Mouse (Mus musculus): ENCODE data around the gene Ube2j1.
A peak's percentile ranks its signal among the peaks of the same experiment; 100 is the strongest.
"Not testable (repeated sequence)": the region's sequence is repeated elsewhere in the genome, so short reads cannot be mapped to it uniquely, and the experiment has no call there.

The Ube2j1 gene

DNA sequence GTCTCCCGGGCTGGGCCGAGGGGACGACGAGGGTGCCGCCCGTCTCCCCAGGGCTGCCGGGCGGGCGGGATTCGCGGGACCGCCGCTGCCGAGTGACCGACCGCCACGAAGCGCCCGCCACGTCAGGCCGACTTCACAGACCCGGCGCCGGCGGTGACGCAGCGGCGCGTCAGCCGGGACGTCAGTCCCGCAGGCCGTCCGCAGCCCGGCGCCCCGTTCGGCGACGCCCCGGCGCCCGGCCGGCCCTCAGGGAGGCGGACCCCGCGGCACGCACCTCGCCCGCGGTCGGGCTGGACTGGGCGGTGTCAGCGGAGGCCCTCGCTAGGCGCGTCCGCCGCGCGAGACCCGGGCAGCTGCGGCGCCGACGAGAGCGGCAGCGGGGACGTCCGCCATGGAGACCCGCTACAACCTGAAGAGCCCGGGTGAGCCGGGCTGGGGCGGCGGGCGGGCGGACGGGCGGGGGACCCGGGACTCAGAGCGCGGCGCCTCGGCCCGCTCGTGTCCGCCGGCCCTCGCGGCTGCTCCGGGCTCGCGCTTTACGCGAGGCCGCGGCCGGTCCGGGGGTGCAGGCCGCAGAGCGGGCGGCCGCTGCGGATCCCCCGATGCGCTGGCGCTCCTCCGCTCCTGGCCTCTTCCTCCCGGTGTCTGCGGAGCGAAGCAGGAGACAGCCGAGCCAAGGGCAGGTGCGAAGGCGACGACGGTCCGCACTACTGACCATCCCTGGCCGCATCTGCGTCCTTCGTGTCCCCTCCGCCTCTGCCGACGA lies at the start of gene Ube2j1:
Gene Ube2j1, plus strand, starts transcription at position 222 of the 766 bp plus-strand sequence.
- peak; percentile 88 to 94 for DNase-seq (ENCODE audit: low spot score in 2 of 2)

DNA sequence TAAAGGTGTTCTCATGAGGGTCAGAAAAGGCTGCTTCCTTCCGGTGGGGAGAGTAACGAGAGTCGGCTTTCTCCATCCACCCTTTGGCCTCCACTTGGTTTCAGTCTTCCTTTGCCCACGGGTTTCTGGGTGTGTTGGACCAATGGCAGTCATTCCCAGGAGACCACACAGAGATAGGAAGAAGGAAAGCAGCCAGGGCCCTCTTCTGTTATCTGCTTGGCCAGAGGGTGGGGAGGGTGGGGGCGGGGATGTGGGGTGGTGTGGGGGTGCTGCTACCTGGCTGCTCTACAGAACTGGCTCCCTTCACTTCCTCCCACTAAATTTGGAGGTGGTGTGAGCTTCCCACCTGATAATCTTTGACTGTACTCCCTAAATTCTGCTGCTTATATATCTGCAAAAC lies 49.6 kb upstream of the Ube2j1 start:
- DNase-seq (ENCODE audit: low spot score in 2 of 2) = no peak

DNA sequence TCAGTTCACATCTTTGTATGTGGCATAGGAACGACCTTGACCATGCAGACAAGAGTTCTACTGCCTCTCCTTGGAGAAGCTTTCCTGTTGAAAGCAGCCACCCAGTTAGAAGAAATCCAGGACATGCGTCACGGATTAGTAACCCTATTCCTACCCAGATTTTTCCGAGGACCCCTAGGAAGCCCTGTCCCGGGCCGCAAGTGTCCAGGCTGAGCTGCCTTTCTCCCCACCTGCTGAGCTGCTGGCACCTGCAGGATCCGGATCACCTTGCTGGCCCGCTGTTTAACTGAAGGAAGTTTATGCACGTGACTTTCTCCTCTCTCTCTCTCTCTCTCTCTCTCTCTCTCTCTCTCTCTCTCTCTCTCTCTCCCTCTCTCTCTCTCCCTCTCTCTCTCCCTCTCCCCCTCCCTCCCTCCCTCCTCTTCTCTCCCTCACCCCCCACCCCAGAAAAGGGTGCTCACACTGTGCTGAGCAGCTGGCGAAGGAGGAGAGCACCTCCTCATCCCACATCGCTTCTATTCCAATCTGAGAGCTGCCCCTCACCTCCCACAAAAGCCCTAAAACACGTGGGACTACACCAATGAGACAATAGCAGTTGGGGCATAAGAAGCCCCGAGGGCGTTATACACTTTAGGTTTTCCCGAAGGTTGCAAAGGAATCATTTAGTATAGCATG lies 49.0 kb upstream of the Ube2j1 start:
- no peak for DNase-seq (ENCODE audit: low spot score in 2 of 2)

DNA sequence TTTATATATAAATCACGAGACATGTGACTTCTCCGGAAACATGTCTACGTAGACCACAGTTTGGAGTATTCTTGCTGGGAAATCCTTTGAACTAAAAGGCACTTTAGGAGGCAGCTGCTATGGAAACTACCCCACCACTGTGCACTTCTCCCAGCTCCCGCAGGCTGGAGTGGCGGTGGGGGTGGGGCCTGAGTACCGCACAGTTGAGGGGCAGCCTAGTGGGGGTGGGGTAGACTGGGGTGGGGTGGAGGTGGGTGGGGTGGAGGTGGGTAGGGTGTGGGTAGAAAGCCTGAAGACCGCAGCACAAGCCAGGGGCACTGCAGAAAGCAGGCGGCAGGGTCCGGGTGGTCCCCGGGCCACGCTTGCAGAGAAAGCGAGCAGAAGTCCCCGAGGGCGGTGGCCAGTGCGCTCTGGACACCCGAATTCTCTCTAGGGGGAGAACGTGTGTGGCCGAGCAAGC lies 48.5 kb upstream of the Ube2j1 start, which contains the start of gene Rragd:
Gene Rragd, plus strand, starts transcription at position 322 of the 460 bp plus-strand sequence.
- no peak for DNase-seq (ENCODE audit: low spot score in 2 of 2)

DNA sequence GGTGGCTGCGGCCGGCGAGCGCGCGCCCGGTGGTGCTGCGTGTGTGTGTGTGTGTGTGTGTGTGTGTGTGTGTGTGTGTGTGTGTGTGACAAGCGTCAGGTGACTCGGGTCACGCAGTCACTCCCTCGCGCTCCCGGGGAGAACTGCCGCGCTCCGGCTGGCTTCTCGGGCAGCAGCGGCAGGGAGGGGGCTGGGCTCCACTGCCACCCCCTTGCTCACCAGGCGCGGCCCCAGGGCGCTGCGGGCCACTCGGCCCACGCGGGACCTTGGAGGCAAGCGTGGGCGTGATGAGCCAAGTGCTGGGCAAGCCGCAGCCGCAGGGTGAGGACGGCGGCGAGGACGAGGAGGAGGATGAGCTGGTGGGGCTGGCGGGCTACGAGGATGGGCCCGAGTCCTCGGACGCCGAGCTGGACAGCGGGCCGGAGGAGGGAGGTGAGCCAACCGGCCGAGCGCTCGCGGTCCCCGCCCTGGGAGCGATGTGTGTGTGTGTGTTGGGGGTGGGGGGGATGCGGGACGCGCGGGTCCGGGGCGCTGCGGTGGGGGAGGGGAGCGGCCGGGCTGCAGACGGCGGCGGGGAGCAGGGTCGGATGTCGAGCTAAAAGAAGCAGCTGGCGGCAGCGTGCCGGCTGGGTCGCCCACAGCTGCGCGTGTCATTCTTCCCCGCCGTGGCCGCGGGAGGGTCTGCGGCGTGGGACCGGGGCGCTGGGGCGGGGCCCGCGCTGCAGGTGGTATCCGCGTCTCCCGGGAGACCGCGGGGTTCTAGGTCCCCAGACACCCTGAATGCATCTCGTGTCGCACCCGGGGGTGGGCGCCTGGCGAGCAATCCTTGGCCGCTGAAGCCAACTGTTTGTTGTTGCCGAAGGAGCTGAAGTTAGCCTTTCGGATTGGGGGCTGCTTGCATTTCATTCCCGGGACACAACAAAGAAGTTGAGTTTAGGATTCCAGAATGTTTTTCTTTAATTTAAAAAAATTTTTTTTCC lies 47.8 kb upstream of the Ube2j1 start:
- DNase-seq (ENCODE audit: low spot score in 2 of 2) = peak; percentile 42 to 75

DNA sequence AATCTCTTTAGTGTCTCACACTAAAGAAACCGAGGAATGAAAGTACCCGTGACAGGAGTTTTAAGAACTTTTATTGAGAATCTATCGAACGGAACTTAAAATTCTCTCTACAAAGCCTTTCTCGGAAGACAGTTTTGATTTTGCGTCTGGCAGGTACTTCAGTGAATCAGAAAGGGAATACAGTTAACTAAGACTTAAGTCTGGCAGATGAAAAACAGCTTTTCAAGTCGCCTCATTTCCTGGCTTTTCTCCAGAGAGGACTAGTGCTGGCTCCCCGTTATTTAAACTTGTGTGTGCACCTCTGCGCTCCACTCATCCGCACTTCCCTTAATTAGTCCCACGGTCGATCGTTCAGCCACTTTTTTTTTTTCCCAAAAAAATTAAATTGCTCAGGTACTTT lies 47.0 kb upstream of the Ube2j1 start:
- DNase-seq (ENCODE audit: low spot score in 2 of 2) = no peak

DNA sequence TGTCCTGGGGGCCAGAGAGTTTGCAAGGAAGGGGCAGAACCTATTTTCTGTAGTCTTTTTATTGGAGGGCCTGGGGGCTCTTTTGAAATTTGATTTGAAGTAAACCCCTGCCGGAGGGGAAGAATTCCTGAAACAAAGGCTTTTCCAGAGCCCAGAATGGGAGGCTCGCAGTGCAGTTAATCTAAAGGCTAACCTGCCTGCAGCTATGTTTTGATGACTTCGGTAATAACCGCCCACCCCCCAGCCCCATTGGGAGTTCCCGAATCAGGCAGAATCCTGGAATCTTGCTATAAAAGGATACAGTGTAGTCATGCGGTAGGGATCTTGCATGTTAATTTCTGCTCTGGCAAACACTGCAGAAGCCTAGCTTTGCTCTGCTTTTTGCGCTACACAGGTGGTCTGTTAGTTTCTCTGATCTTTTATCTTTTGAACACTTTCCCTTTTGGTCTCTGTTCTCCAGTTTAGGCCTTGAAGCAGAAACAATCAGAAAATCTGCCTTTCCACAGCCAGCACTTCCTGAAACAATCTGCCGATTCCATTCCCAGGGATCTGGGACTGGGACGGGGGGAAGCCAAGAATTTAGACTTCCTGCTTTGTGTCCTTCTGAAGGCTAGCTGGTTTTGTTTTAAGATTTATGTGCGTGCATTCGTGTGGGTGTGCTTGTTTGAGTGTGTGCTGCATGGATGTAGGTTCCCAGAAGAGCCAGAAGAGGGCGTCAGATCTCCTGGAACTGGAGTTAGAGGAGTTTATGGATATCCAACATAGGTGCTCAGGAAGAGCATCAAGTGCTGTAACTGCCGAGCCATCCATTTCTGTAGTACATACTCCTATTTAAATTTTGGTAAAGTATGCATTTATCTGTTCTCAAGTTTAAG lies 46.2 kb upstream of the Ube2j1 start:
- no peak for DNase-seq (ENCODE audit: low spot score in 2 of 2)

DNA sequence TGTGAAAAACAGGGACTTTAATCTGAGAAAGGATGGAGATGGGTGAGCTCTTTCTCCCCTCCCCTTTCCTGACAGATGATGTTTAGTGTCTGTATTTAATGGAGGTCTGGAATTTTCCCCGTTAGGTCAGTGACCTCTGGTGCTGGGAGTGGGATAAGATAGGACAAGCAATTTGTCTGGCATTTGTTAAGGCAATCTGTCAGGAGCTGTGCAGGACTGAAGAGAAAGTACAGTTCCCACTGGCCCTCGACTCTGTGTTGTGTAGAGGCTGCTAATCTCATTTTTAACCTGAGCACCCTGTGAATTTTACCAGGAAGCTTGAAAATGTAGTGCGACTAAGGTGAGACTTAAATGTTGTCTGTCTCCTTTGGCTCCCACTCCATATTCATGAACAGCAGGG lies 45.5 kb upstream of the Ube2j1 start:
- no peak for DNase-seq (ENCODE audit: low spot score in 2 of 2)

DNA sequence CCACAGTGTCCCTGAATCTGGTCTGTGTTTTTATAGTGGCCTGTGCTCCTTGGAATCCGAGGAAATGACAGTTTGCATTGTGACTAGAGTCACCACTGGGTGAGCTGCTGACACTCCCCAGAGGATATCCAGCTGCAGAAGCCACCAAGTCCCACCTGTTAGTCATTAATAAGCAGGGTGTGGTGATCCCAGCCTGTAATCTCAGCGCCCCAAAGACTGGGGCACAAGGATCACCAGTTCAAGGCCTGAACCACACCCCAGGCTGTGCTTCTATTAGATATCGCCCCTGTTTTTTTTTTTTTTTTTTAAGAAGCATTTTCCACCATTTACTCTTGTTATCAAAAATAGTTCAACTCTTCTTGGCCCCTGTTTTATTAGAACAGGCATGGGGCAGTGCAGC lies 44.2 kb upstream of the Ube2j1 start:
- peak; percentile 53 to 67 for DNase-seq (ENCODE audit: low spot score in 2 of 2)

DNA sequence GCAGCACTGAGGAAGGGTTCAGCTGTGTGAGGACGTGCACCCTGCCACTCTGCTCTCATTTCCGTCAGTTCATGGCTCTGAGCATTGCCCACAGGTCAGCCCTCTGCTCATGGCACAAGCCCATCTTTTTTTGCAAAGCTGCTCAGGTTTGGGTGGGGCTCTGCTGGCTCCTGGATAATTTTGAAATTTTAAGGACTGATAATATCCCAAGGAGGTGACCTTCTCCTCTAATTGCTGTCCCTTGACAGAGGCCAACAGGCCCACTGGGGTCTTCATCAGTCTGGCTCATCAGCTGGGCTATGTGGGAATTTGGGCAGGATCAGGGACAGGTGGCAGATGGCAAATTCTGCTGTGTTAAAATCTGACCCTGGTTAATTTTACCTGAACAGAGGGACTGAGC lies 41.9 kb upstream of the Ube2j1 start:
- DNase-seq (ENCODE audit: low spot score in 2 of 2) = no peak

DNA sequence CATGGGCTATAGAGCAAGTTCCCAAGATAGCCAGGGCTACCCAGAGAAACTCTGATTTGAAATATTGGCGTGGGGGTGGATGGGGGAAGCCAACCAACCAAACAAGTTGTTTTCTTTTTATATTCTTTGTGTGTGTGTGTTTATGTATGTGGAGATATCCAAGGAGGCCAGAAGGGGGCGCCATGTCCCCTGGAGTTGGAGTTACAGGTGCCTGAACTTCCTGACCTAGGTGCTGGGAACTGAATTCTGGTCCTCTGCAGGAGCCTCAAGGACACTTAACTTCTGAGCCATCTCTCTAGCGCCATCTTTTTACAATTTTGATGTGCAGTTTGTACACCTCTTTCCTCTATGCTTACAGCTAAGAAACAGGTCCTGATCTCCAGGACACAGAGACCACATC lies 37.0 kb upstream of the Ube2j1 start:
- no peak for DNase-seq (ENCODE audit: low spot score in 2 of 2)

DNA sequence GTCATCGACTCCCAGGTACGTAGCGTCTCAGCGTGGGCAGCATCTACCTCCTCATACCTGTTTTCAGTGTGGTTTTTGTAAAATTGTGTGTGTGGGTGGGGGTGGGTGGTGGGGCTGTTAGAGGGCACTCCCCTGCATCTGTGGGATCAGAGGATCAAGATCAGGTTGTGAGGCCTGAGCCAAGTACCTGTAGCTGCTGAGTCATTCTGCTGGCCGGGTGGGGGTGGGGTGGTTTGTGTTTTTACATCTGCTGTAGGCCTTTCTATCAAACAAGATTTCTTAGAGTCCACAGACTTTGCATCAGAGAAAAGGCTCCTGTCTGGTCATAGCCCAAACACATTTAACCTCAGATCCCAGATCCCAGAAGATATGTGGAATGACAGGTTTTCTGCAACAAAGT lies 35.1 kb upstream of the Ube2j1 start:
- DNase-seq (ENCODE audit: low spot score in 2 of 2) = no peak

DNA sequence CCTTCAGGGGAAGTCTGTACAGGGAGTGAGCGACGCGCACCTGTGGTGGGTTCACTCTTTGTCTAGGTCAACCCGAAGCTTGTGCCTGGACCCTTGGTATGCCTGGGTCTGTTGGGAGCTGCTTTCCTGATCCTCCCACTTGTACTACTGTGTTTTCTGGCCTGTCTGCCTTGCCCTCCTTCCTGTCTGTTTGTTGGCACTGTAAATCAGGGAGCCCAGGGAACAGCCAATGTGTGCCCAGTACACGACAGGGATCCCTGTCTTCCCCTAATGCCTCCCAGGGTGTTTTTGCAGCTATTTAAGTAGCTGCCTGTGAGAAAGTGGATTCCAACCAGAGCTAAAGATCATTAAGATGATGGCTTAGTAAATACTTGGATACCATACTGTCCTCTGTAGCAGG lies 33.6 kb upstream of the Ube2j1 start:
- no peak for DNase-seq (ENCODE audit: low spot score in 2 of 2)

DNA sequence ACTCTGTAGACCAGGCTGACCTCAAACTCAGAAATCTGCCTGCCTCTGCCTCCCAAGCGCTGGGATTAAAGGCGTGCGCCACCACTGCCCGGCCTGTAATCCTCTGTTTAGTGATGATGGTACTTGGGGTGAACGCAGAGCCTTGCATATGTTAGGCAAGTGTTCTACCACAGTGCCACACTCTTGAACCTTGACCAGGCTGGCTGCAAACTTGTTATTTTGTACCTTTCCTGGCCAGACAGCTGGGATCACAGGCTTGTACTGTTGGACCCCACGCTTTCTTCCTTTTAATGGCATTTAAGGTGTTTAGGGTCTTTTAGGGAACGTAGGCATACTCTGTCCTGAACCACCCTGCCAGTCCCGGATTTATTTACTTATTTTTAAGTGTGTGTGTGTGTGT lies 32.2 kb upstream of the Ube2j1 start:
- DNase-seq (ENCODE audit: low spot score in 2 of 2) = no peak

DNA sequence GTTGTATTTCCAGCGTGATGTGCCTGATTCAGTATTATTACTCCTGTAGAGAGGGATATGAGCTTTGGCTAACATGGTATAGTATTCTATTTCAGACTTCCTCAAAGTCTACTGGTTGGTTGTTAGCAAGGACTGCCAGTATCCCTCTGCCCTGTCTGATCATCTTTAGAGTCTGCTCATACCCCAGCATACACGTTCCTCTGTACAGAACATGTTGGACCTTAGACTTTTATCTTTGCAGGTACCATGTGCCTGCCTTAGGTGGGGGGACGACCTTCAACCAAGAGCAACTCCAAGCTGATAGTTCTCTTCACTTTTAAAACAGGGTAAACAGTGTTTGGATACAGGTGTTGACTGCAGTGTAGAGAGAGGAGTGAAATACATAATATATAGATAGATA lies 29.1 kb upstream of the Ube2j1 start:
- no peak for DNase-seq (ENCODE audit: low spot score in 2 of 2)

DNA sequence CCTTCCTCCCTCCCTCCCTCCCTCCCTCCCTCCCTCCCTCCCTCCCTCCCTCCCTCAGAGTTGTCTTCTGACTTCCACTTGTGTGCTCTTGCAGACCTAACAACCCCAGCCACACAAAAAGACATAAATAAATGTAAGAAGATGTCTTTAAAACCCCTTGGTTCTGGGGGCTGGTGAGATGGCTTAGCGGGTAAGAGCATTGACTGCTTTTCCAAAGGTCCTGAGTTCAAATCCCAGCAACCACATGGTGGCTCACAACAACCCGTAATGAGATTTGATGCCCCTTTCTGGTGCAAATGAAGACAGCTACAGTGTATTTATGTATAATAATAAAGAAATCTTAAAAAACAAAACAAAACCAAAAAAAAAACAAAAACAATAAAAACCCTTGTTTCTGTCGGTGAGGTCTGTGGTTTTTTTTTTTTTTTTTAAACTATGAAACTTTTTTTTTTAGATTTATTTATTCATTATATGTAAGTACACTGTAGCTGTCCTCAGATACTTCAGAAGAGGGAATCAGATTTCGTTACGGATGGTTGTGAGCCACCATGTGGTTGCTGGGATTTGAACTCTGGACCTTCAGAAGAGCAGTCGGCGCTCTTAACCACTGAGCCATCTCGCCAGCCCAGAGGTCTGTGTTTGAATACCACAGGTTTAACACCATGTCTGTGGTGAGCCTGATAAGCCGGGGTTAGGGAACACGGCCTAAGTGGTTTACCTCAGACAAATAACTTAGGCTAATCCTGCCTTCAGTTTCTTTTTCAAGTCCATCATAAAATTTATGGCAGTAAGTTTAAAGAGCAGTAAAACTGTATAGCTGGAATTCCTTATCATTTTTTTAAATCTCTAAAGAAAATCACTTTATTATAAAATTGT lies 25.4 kb upstream of the Ube2j1 start:
- DNase-seq (ENCODE audit: low spot score in 2 of 2) = not testable (repeated sequence)

DNA sequence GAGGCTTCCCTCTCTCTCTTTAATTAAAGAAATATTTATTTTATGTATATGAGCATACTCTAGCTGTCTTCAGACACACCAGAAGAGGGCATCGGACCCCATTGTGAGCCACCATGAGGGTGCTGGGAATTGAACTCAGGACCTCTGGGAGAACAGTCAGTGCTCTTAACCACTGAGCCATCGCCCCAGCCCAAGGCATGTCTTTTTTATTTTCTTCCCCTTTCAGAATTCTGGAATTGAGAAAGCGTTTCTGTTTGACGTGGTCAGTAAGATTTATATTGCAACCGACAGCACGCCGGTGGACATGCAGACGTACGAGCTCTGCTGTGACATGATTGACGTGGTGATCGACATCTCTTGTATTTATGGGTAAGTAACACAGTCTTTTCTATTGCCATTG lies 24.4 kb upstream of the Ube2j1 start:
- DNase-seq (ENCODE audit: low spot score in 2 of 2) = no peak

DNA sequence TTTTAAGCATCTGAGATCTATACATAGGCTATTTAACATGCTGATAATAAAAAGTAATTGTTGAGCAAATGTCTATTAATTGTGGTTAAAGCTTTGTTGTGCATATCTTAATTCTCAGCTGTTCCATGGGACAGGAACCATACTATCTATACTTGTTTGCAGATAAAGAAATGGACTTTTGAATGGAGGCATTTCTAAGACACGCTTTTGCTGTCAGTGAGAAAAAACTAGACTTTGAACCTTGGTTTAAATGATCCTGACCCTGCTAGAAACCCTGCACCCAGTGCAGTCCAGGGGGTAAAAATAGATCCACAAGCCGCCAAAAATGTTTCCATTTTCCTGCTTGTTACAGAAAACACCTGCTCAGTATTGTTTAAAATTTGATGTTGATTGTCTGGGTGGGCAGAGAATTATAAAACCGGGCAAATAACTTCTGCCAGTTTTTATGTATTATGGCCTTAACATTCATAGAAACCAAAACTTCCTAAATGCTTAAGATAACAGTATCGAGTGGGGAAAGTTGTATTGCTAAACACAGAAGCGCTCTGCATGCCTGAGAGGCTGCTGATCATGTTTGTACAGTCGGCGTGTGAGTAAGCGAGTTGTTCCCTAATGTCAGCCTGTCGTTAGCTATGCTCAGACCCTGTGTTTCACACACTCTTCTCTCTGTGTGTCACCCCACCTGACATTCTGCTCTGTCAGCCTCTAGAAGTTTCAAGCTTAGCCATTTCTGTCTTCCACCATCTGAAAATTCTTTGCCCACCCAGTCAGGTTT lies 23.6 kb upstream of the Ube2j1 start:
- DNase-seq (ENCODE audit: low spot score in 2 of 2) = no peak

DNA sequence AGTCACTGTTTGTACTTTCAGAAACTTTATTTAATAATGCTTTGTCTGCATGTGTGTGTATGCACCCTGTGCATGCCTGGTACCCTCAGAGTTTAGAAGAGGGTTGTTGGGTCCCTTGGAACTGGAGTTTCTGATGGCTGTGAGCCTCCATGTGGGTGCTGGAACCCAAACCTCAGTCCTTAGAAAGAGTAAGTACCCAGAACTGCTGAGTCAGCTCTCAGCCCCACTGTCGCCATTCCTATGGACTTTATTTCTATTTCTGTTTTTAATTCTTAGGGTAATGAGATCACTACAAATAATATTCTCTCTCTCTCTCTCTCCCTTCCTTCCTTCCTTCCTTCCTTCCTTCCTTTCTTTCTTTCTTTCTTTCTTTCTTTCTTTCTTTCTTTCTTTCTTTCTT lies 21.1 kb upstream of the Ube2j1 start:
- no peak for DNase-seq (ENCODE audit: low spot score in 2 of 2)

Data from spleen, postnatal 4 days (tissue).